Mouse (Mus musculus): ENCODE data around the gene Prss29. TPM values are rescaled to one million over a fixed set of nuclear protein-coding genes. Genes with fewer than 3 reads are reported as not detected.

The Prss29 gene
- total RNA-seq, 1 experiment from 2014 or later, result not detected

DNA sequence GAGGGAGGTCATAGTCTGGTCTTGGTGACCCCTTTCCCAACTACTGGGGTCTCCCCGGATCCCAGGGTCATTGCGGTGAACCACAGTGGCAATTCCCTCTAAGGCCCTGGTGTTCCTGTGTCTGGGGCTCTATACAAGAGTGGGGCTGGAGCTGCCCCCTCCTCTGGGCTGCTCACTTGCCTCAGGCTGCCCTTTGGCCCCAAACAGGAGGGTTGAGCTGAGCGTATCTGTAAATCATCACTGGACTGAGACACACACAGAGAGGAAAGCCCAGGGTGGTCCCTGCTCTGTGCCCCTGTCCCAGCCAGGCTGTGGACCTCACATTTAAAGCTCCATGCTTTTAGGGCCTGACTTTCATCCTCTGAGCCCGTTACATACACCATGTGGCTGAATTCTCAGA is 19.8 kb downstream of the Prss29 start:
- no peak for ATAC-seq (ENCODE audit: extremely low read depth, insufficient number of reproducible peaks, low FRiP score, poor library complexity, severe bottlenecking)

DNA sequence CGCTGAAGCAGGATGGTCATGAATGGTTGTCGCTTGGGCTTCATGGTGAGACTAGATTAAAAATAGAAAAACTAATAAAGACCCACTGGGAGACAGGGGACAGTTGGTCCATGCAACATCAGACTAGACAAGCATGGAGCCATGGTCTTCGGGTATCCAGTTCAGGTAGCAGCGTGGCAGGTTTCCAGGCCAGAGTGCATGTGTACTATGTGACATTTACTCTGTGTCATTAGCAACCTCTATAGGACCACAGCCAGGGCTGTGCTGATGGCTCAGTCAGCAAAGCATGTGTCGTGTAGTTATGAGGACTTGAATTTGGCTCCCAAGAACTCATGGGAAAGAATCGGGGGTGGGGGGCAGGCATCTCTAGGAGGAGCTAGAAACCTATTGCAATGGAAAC is 21.5 kb downstream of the Prss29 start:
- no peak for ATAC-seq (ENCODE audit: extremely low read depth, insufficient number of reproducible peaks, low FRiP score, poor library complexity, severe bottlenecking)

DNA sequence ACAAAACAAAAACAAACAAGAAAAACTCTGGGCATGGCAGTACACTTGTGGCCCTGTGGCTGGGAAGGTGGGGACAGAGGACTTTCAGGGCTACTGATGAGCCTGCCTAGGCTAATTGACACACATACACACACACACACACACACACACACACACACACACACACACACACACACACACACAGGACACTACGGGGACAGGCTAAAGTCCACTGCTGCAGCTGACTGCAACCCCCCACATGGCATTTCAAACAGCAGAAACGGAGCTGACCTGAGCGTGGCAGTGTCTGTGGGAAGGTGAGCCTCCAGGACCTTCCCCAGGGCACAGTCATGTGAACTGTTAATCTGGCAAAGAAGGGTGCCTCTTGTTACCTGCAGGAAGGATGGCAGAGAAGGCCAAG is 23.0 kb downstream of the Prss29 start:
- ATAC-seq (ENCODE audit: extremely low read depth, insufficient number of reproducible peaks, low FRiP score, poor library complexity, severe bottlenecking), result no peak

DNA sequence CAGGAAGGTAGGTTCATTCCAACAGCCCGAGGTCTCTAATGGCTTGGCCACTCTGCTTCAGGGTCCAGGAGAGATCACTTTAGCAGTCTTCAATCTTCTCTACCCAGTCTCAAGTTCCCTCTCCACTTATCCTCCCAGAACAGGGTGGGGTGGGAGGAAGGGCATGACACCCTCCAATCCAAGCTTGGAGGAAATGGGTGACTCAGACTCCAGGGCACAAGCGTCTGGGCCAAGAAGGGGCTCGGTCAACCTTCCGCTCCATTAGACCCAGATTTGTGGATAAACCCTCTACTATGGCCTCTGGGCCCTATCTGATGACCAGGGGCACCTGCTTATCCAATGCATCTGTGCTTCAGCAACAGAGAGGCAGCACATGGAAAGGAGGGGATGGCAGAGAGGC is 27.0 kb downstream of the Prss29 start, which contains the start of gene Tpsab1:
Gene Tpsab1, minus strand, starts transcription at position 101 of the 400 bp plus-strand sequence.
- ATAC-seq (ENCODE audit: extremely low read depth, insufficient number of reproducible peaks, low FRiP score, poor library complexity, severe bottlenecking), result no peak

DNA sequence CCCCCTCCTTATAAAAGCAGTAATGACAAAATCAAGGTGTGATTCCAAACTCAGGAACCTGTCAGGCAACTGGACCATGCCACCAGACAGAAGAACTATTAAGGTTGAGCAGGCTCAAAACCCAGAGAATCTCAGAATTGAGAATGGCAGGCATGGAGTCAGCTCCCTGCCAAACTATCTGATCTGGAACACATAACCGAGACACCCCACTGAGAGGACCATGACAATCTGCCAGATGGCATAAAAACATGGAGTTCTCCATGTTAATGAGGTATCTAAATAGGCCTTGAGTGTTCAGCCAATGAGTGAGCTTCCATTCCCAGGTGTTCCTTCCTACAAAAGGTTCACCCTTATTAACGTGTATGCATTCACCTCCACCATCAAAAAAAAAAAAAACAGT is 42.8 kb downstream of the Prss29 start:
- ATAC-seq (ENCODE audit: extremely low read depth, insufficient number of reproducible peaks, low FRiP score, poor library complexity, severe bottlenecking), result no peak

DNA sequence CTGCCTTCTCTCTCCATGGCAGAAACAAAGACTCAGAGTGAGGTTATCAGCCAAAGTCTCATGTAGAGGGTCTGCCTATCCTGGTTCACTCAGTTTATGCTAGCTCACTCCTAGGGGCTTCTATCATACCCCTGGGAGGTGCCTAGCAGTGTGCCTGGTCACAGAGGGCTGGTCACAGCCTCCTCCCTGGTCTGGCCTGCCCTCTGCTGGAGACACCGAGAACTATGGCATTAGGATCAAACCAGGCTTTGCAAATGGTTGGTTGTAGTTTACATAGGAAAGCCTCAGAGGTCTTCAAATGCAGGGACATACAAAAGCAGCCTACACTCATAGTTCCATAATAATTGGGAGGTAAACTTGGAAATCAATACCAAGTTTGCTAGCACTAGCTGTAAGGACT is 45.3 kb downstream of the Prss29 start:
- ATAC-seq (ENCODE audit: extremely low read depth, insufficient number of reproducible peaks, low FRiP score, poor library complexity, severe bottlenecking), result no peak

DNA sequence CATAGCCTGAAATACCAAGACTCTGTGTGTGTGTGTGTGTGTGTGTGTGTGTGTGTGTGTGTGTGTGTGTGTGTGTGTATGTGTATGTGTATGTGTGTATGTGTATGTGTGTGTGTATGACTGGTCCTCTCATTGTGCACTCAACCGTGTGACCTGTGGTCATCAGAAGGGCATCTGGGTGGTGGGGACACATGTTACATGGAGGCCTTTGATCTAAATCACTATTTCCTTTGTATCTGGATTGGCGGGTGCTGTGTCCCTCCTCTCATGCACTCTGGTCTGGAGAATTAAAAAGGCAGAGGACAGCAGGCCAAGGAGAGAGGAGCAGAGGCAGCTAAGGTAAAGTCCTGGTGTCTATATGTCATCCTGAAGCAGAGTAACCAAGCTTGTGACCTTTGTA is 47.6 kb downstream of the Prss29 start, which contains the start of gene Tpsb2:
Gene Tpsb2, plus strand, starts transcription at position 301 of the 400 bp plus-strand sequence.
- no peak for ATAC-seq (ENCODE audit: extremely low read depth, insufficient number of reproducible peaks, low FRiP score, poor library complexity, severe bottlenecking)

DNA sequence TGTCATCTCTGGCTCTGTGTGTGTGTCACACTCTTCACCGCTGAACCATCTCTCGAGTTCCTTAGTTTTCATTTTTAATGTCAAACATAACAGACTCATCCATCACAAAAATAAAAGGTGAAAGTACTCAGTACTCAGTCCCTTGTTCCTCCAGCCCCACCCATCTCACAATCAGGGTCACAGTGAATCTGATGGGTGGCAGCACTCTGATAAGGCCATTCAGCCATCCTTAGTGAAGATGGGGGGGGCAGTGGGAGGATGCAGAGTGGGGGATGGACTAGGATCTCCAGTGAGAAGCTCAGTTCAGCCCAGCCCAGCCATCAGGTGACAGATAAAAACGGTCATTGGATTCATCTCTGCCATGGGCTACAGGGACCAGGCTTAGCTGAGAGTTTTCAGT is 50.5 kb downstream of the Prss29 start, which contains the start of gene Tpsg1:
Gene Tpsg1, plus strand, starts transcription at position 301 of the 400 bp plus-strand sequence.
- ATAC-seq (ENCODE audit: extremely low read depth, insufficient number of reproducible peaks, low FRiP score, poor library complexity, severe bottlenecking), result no peak

Other genes starting within 250 kb of the Prss29 start
- not detected in 2 replicates for gene Tmem204, start 235.1 kb upstream of the Prss29 start, total RNA-seq (2017)
- 17.4 and 19.6 TPM in 2 replicates for gene Telo2, start 202.7 kb upstream of the Prss29 start, total RNA-seq (2017)
- not detected in 2 replicates for gene Ptx4, start 197.9 kb upstream of the Prss29 start, total RNA-seq (2017)
- 21.5 and 25.0 TPM in 2 replicates for gene Clcn7, start 185.3 kb upstream of the Prss29 start, total RNA-seq (2017)
- gene Ccdc154, start 156.2 kb upstream of the Prss29 start, total RNA-seq (2017), result 0.12 TPM in 1 of 2 replicates, not detected in the other
- gene Gm38655, start 143.2 kb upstream of the Prss29 start, total RNA-seq (2017), result not detected in 2 replicates
- gene BC003965, start 134.1 kb upstream of the Prss29 start, total RNA-seq (2017), result 6.8 TPM in 2 replicates
- gene Unkl, start 130.3 kb upstream of the Prss29 start, total RNA-seq (2017), result 20.4 and 23.8 TPM in 2 replicates
- gene Gnptg, start 78.5 kb upstream of the Prss29 start, total RNA-seq (2017), result 14.4 and 19.4 TPM in 2 replicates
- 19.8 and 20.5 TPM in 2 replicates for gene Tsr3, start 78.5 kb upstream of the Prss29 start, total RNA-seq (2017)
- gene Baiap3, start 62.3 kb upstream of the Prss29 start, total RNA-seq (2017), result 5.4 and 7.8 TPM in 2 replicates
- 303 and 329 TPM in 2 replicates for gene Ube2i, start 44.0 kb upstream of the Prss29 start, total RNA-seq (2017)
- gene Prss34, start 20.3 kb upstream of the Prss29 start, total RNA-seq (2017), result 0.58 TPM in 1 of 2 replicates, not detected in the other
- not detected in 2 replicates for gene Prss28, start 10.0 kb upstream of the Prss29 start, total RNA-seq (2017)
- not detected in 2 replicates for gene Tpsab1, start 26.9 kb downstream of the Prss29 start, total RNA-seq (2017)
- not detected in 2 replicates for gene Tpsb2, start 47.7 kb downstream of the Prss29 start, total RNA-seq (2017)
- gene Tpsg1, start 50.6 kb downstream of the Prss29 start, total RNA-seq (2017), result not detected in 2 replicates
- gene Cacna1h, start 115.1 kb downstream of the Prss29 start, total RNA-seq (2017), result 1.5 and 4.3 TPM in 2 replicates
- gene Tekt4, start 136.0 kb downstream of the Prss29 start, total RNA-seq (2017), result not detected in 2 replicates
- not detected in 2 replicates for gene Sstr5, start 178.6 kb downstream of the Prss29 start, total RNA-seq (2017)

Data from neutrophil, adult 5-6 weeks (primary cell).